Mouse (Mus musculus): Measurements from ENCODE around the gene Etfbkmt. TPM values are rescaled to one million over a fixed set of nuclear protein-coding genes. Genes with fewer than 3 reads are reported as not detected.
"Not testable (repeated sequence)": the region's sequence is repeated elsewhere in the genome, so short reads cannot be mapped to it uniquely, and the experiment has no call there.

The Etfbkmt gene
- total RNA-seq, 2 experiments from 2014 or later, result 25.7 to 33.1 TPM

- intact Hi-C loops (cut with DNase I), result no loop called here
- no peak for DNase-seq
Measured at GRCm38 (mm10) chr6:149131111-149131510, 8.5 kb upstream of the Etfbkmt start.

- intact Hi-C loops (cut with DNase I), result loop anchor here (1.0 kb wide), 1 partner anchor 243 kb away; no protein-coding TSS in a partner anchor
- peak in 1 of 2 experiments; percentile 40 for DNase-seq
Measured at GRCm38 (mm10) chr6:149132311-149133077, 7.2 kb upstream of the Etfbkmt start.

- DNase-seq, result no peak
- intact Hi-C loops (cut with DNase I), result no loop called here
Measured at GRCm38 (mm10) chr6:149134391-149135150, 5.1 kb upstream of the Etfbkmt start.

- intact Hi-C loops (cut with DNase I), result no loop called here
- no peak for DNase-seq
Measured at GRCm38 (mm10) chr6:149135631-149136030, 4.0 kb upstream of the Etfbkmt start.

- intact Hi-C loops (cut with DNase I), result no loop called here
Measured at GRCm38 (mm10) chr6:149137936-149138335, 1.7 kb upstream of the Etfbkmt start.

GRCm38 (mm10) chr6:149139011-149139410 is 638 bp upstream of the Etfbkmt start:
- no peak for DNase-seq
- intact Hi-C loops (cut with DNase I), result no loop called here

More at GRCm38 (mm10) chr6:149137936-149138335, 1.7 kb upstream of the Etfbkmt start:
- DNase-seq, result no peak

GRCm38 (mm10) chr6:149141393-149142173 is 1.9 kb downstream of the Etfbkmt start:
- peak; percentile 85 for DNase-seq
- intact Hi-C loops (cut with DNase I), result loop anchor here (5.0 kb wide), 2 partner anchors 46 to 166 kb away; partner anchors contain the start of genes Amn1 and Resf1

GRCm38 (mm10) chr6:149145143-149145542 is 5.5 kb downstream of the Etfbkmt start:
- no peak for DNase-seq
- intact Hi-C loops (cut with DNase I), result no loop called here

- DNase-seq, result no peak
- intact Hi-C loops (cut with DNase I), result no loop called here
Measured at GRCm38 (mm10) chr6:149148436-149149229, 9.0 kb downstream of the Etfbkmt start.

- intact Hi-C loops (cut with DNase I), result no loop called here
- DNase-seq, result no peak
Measured at GRCm38 (mm10) chr6:149152119-149152518, 12.5 kb downstream of the Etfbkmt start.

GRCm38 (mm10) chr6:149153473-149154115 is 13.9 kb downstream of the Etfbkmt start:
- DNase-seq, result no peak
- intact Hi-C loops (cut with DNase I), result no loop called here

- no peak for DNase-seq
- intact Hi-C loops (cut with DNase I), result no loop called here
Measured at GRCm38 (mm10) chr6:149154116-149155030, 14.7 kb downstream of the Etfbkmt start.

- DNase-seq, result no peak
- intact Hi-C loops (cut with DNase I), result no loop called here
Measured at GRCm38 (mm10) chr6:149155031-149155841, 15.6 kb downstream of the Etfbkmt start.

GRCm38 (mm10) chr6:149167038-149167437 is 27.4 kb downstream of the Etfbkmt start:
- intact Hi-C loops (cut with DNase I), result not testable (repeated sequence)
- DNase-seq, result peak in 1 of 2 experiments; percentile 43

GRCm38 (mm10) chr6:149167672-149168071 is 28.0 kb downstream of the Etfbkmt start:
- intact Hi-C loops (cut with DNase I), result no loop called here
- DNase-seq, result no peak

- intact Hi-C loops (cut with DNase I), result no loop called here
- no peak for DNase-seq
Measured at GRCm38 (mm10) chr6:149168436-149168835, 28.8 kb downstream of the Etfbkmt start.

GRCm38 (mm10) chr6:149169965-149170364 is 30.3 kb downstream of the Etfbkmt start:
- DNase-seq; intact Hi-C loops (cut with DNase I): not testable (repeated sequence)
